Mouse (Mus musculus) kidney, embryonic 14.5 days (tissue): ENCODE results near the gene Usp33. TPM values are rescaled to one million over a fixed set of nuclear protein-coding genes. Genes with fewer than 3 reads are reported as not detected.

Experiments used
- ATAC-seq: fragments of 200-750 bp; cut with Nextera tagmentation; 2 replicates; pipeline ENCODE4 v1.8.0; 2017; ENCODE audit warnings: moderate number of reproducible peaks, mild to moderate bottlenecking, moderate TSS enrichment, moderate library complexity; ENCODE audit not compliant: low FRiP score, low TSS enrichment
- H3K27ac ChIP-seq: fragments of 300-500 bp; sonication (generic); 2 replicates; pipeline ENCODE4 v1.5.1; 2014; ENCODE audit warnings: low read depth, mild to moderate bottlenecking, low read length, moderate library complexity, mixed read lengths
- H3K27me3 ChIP-seq: fragments of 300-500 bp; sonication (generic); 2 replicates; pipeline ENCODE4 v1.6.1; 2014; ENCODE audit warnings: mild to moderate bottlenecking, low read length; ENCODE audit not compliant: control insufficient read depth, insufficient read depth
- H3K36me3 ChIP-seq: fragments of 300-500 bp; sonication (generic); 2 replicates; pipeline ENCODE4 v1.6.1; 2014; ENCODE audit warnings: low read length, mixed read lengths; ENCODE audit not compliant: control insufficient read depth, insufficient read depth
- H3K4me1 ChIP-seq: fragments of 300-500 bp; sonication (generic); 2 replicates; pipeline ENCODE4 v1.6.1; 2014; ENCODE audit warnings: low read length, mixed read lengths; ENCODE audit not compliant: control insufficient read depth, insufficient read depth
- H3K4me2 ChIP-seq: fragments of 300-500 bp; sonication (generic); replicated peaks from 2 replicates; pipeline ENCODE4 v1.6.1; 2014; ENCODE audit warnings: low read depth, mild to moderate bottlenecking, low read length
- H3K4me3 ChIP-seq: fragments of 300-500 bp; sonication (generic); 2 replicates; pipeline ENCODE4 v1.5.1; 2014; ENCODE audit warnings: mild to moderate bottlenecking, low read length
- H3K9ac ChIP-seq: fragments of 300-500 bp; sonication (generic); 2 replicates; pipeline ENCODE4 v1.6.1; 2014; ENCODE audit warnings: low read depth, mild to moderate bottlenecking, low read length, moderate library complexity
- H3K9me3 ChIP-seq: fragments of 300-500 bp; sonication (generic); 2 replicates; pipeline ENCODE4 v1.6.1; 2016; ENCODE audit warnings: low read length; ENCODE audit not compliant: control insufficient read depth
- WGBS: fragments of 180-500 bp; shearing (Covaris S2); extraction: QIAGEN DNeasy Blood & Tissue Kit; methylation state at CpG from one replicate; pipeline ENCODE4 v1.1.7; 2014; 5-methylcytosine and 5-hydroxymethylcytosine counted together
- polyA plus RNA-seq: library from polyadenylated mRNA; unstranded; fragments of >200 nt; fragmentation: Nextera tagmentation; extraction: Ambion mirVana; gene quantifications from 2 replicates; pipeline ENCODE4 v1.2.1, GENCODE M21; 2014

Usp33 gene
- polyA plus RNA-seq, 1 experiment from 2014 or later = 44.4 TPM

GRCm38 (mm10) chr3:152336085-152336484 is 10.2 kb upstream of the Usp33 start:
- Histone ChIP-seq H3K4me3 (no peak overlapping the region), H3K9ac (no peak overlapping the region), H3K27ac (no peak overlapping the region), H3K36me3 (peaks cover 29% of the 10 kb centered on the region), H3K4me2 (no peak overlapping the region), H3K4me1 (no peaks in the 10 kb centered on the region), H3K27me3 (no peaks in the 10 kb centered on the region), H3K9me3 (no peaks in the 10 kb centered on the region)
- 84% methylated on average over 8 of the region's 8 CpGs for WGBS
- no peak for ATAC-seq

GRCm38 (mm10) chr3:152339862-152340557 is 6.3 kb upstream of the Usp33 start, which contains the start of gene Miga1:
Miga1 (minus strand) TSS chr3:152340407.
- Histone ChIP-seq H3K4me1 (no peaks in the 10 kb centered on the region), H3K27ac (no peak within 1 kb of the TSS), H3K9me3 (no peaks in the 10 kb centered on the region), H3K9ac (peak within 1 kb of the TSS; percentile 81), H3K36me3 (peaks cover 16% of the 10 kb centered on the region), H3K27me3 (no peaks in the 10 kb centered on the region), H3K4me3 (peak within 1 kb of the TSS; percentile 93), H3K4me2 (peak within 1 kb of the TSS; percentile 64)
- 3% methylated on average over 52 of the region's 54 CpGs for WGBS
- peak; percentile 90 for ATAC-seq

- Histone ChIP-seq H3K9ac (no peak overlapping the region), H3K27me3 (no peaks in the 10 kb centered on the region), H3K36me3 (no peaks in the 10 kb centered on the region), H3K9me3 (no peaks in the 10 kb centered on the region), H3K4me2 (no peak overlapping the region), H3K4me3 (no peak overlapping the region), H3K4me1 (peaks cover 5% of the 10 kb centered on the region; the same call in 1 of the 2 replicates), H3K27ac (no peak overlapping the region)
- 89% methylated on average over 15 of the region's 15 CpGs for WGBS
- no peak for ATAC-seq
These were observed 3.2 kb upstream of the Usp33 start for GRCm38 (mm10) chr3:152342961-152343517.

GRCm38 (mm10) chr3:152346633-152347141 is 409 bp downstream of the Usp33 start:
- no peaks in the 10 kb centered on the region for H3K36me3 ChIP-seq
- no peaks in the 10 kb centered on the region for H3K9me3 ChIP-seq
- ATAC-seq = peak; percentile 44; the same call in 1 of the 2 replicates
- 1% methylated on average over 51 of the region's 54 CpGs for WGBS
- H3K4me3 ChIP-seq = peak overlapping the region; percentile 70
- peaks cover 14% of the 10 kb centered on the region for H3K4me1 ChIP-seq
- no peaks in the 10 kb centered on the region for H3K27me3 ChIP-seq
- peak overlapping the region; percentile 82 for H3K9ac ChIP-seq
- H3K4me2 ChIP-seq = peak overlapping the region; percentile 55
- no peak overlapping the region for H3K27ac ChIP-seq

- Histone ChIP-seq H3K27me3 (no peaks in the 10 kb centered on the region), H3K4me3 (peak overlapping the region; percentile 70), H3K4me2 (peak overlapping the region; percentile 55), H3K36me3 (no peaks in the 10 kb centered on the region), H3K9ac (peak overlapping the region; percentile 82), H3K27ac (no peak overlapping the region), H3K9me3 (no peaks in the 10 kb centered on the region), H3K4me1 (peaks cover 14% of the 10 kb centered on the region)
- no peak for ATAC-seq
- WGBS = 43% methylated on average over 3 of the region's 3 CpGs
These were observed 949 bp downstream of the Usp33 start for GRCm38 (mm10) chr3:152347227-152347626.

GRCm38 (mm10) chr3:152348011-152348830 is 1.9 kb downstream of the Usp33 start:
- WGBS = 88% methylated on average over 10 of the region's 10 CpGs
- H3K4me3 ChIP-seq = no peak overlapping the region
- no peak overlapping the region for H3K27ac ChIP-seq
- H3K4me2 ChIP-seq = no peak overlapping the region
- H3K9ac ChIP-seq = no peak overlapping the region
- no peaks in the 10 kb centered on the region for H3K27me3 ChIP-seq
- H3K36me3 ChIP-seq = no peaks in the 10 kb centered on the region
- no peak for ATAC-seq
- peaks cover 14% of the 10 kb centered on the region for H3K4me1 ChIP-seq
- no peaks in the 10 kb centered on the region for H3K9me3 ChIP-seq

GRCm38 (mm10) chr3:152350431-152350830 is 4.2 kb downstream of the Usp33 start:
- Histone ChIP-seq H3K9me3 (no peaks in the 10 kb centered on the region), H3K27ac (no peak overlapping the region), H3K4me2 (no peak overlapping the region), H3K27me3 (no peaks in the 10 kb centered on the region), H3K9ac (no peak overlapping the region), H3K4me3 (no peak overlapping the region), H3K36me3 (no peaks in the 10 kb centered on the region), H3K4me1 (peaks cover 14% of the 10 kb centered on the region)
- WGBS = 75% methylated on average over 3 of the region's 3 CpGs
- no peak for ATAC-seq

GRCm38 (mm10) chr3:152350966-152351365 is 4.7 kb downstream of the Usp33 start:
- Histone ChIP-seq H3K9ac (no peak overlapping the region), H3K4me2 (no peak overlapping the region), H3K36me3 (no peaks in the 10 kb centered on the region), H3K9me3 (no peaks in the 10 kb centered on the region), H3K4me3 (no peak overlapping the region), H3K4me1 (peaks cover 14% of the 10 kb centered on the region), H3K27ac (no peak overlapping the region), H3K27me3 (no peaks in the 10 kb centered on the region)
- ATAC-seq = no peak
- 80% methylated on average over 5 of the region's 5 CpGs for WGBS
